Mouse (Mus musculus) ES-E14 (cell line): ENCODE measurements around the gene Stub1. TPM values are rescaled to one million over a fixed set of nuclear protein-coding genes. Genes with fewer than 3 reads are reported as not detected.

ENCODE experiments used
- DNase-seq: peaks from one replicate; pipeline ENCODE4 v3.0.0-alpha.2; 2013; ENCODE audit warnings: low read depth, low spot score
- H3K27ac ChIP-seq: 2 replicates; pipeline ENCODE4 v1.5.1; 2012; ENCODE audit warnings: low read depth, mild to moderate bottlenecking, low read length, moderate library complexity, mixed read lengths; ENCODE audit not compliant: poor library complexity, insufficient read depth, severe bottlenecking
- H3K36me3 ChIP-seq: 2 replicates; pipeline ENCODE4 v1.6.1; 2012; ENCODE audit warnings: mild to moderate bottlenecking, low read length, moderate library complexity, mixed read lengths; ENCODE audit not compliant: control insufficient read depth, poor library complexity, insufficient read depth, severe bottlenecking
- H3K4me1 ChIP-seq, 2 experiments: fragments of 150-350 bp in 1 of 2; sonication (generic) in 1 of 2; 2 replicates each; pipeline ENCODE4 v1.6.1; 2012; ENCODE audit warnings: low read length in 2 of 2, mild to moderate bottlenecking in 1 of 2, mixed read lengths in 1 of 2; ENCODE audit not compliant: control insufficient read depth in 2 of 2, insufficient read depth in 2 of 2, poor library complexity in 1 of 2
- H3K4me3 ChIP-seq, 2 experiments: fragments of 150-350 bp in 1 of 2; sonication (generic) in 1 of 2; 2 replicates each; pipeline ENCODE4 v1.5.1; 2012; ENCODE audit warnings: low read length in 2 of 2, low read depth in 1 of 2, mild to moderate bottlenecking in 1 of 2, mixed read lengths in 1 of 2; ENCODE audit not compliant: insufficient read depth in 1 of 2, poor library complexity in 1 of 2, severe bottlenecking in 1 of 2
- H3K9ac ChIP-seq: 2 replicates; pipeline ENCODE4 v1.6.1; 2012; ENCODE audit warnings: low read depth, mild to moderate bottlenecking, low read length, mixed read lengths; ENCODE audit not compliant: poor library complexity, insufficient read depth, severe bottlenecking
- H3K9me3 ChIP-seq: fragments of 150-350 bp; sonication (generic); 2 replicates; pipeline ENCODE4 v1.6.1; 2012; ENCODE audit warnings: low read depth, mild to moderate bottlenecking, low read length; ENCODE audit not compliant: control insufficient read depth, insufficient read depth
- CHD2 ChIP-seq: IDR thresholded peaks from 2 replicates; pipeline ENCODE4 v1.6.1; 2014; ENCODE audit warnings: mild to moderate bottlenecking, low read depth, low read length, inconsistent platforms
- HCFC1 ChIP-seq: IDR thresholded peaks from 2 replicates; pipeline ENCODE4 v1.6.1; 2012; ENCODE audit warnings: low read length, inconsistent platforms, borderline replicate concordance; ENCODE audit not compliant: insufficient read depth
- MAFK ChIP-seq: IDR thresholded peaks from 2 replicates; pipeline ENCODE4 v1.6.1; 2014; ENCODE audit warnings: mild to moderate bottlenecking, low read depth, low read length, inconsistent platforms; ENCODE audit not compliant: insufficient read depth
- ZC3H11A ChIP-seq: IDR thresholded peaks from 2 replicates; pipeline ENCODE4 v1.6.1; 2012; ENCODE audit warnings: low read depth, mild to moderate bottlenecking, inconsistent platforms, low read length, borderline replicate concordance
- ZNF384 ChIP-seq: IDR thresholded peaks from 2 replicates; pipeline ENCODE4 v1.6.1; 2012; ENCODE audit warnings: low read depth, low read length, inconsistent platforms
- in situ Hi-C, 2 experiments: fragments of 600-800 bp; cut with MboI; formaldehyde crosslinking; loops; one replicate each; pipeline ENCODE4 v1.15.1; 2025; ENCODE audit warnings: low sequenced_read_pairs in 2 of 2, inconsistent platforms in 1 of 2; ENCODE audit not compliant: unreplicated experiment in 2 of 2
- total RNA-seq: library from RNA; depleted of rRNA; stranded (reverse); fragments of 300-350 nt; gene quantifications from 2 replicates; pipeline ENCODE4 v1.2.3, GENCODE M21; 2012

Gene Stub1
- total RNA-seq, 1 experiment: 161 TPM

DNA sequence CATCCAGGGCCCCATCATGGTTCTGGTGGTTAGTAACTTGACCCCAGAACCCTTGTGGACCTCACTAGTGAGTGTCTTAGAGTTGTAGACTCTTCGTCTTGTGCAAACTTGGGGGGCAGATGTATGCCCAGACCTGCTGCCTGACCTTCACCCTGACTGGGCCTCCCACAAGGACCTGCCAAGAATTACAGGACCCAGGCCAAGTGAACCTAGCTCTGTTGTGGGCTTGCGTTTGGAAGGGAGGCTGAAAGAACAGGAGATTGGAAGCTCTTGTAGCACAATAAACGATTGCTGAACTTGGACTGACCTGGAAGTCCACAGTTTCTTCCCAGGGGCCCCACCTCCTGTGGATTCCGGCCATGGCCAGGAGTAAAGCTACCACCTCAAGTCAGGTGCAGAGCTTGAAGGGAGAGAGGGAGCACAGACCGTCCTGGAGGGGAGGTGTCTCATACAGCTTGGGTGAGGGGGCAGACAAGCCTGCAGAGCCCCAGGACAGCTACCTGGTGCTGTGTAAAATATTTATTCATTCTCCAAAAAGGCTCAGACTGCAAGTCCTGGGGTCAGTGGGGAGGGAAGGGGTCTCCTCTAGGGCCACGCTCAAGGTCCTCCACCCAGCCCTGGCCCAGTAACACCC is 874 bp upstream of the Stub1 start:
- no peak overlapping the region for H3K27ac ChIP-seq
- H3K36me3 ChIP-seq: peaks cover 46% of the 10 kb centered on the region
- peak overlapping the region; percentile 91 for H3K9ac ChIP-seq
- H3K4me1 ChIP-seq: peaks cover 2 to 26% of the 10 kb centered on the region in 2 experiments; a peak in 1 of 4 replicates
- in situ Hi-C loops: no loop called here
- DNase-seq: no peak
- H3K4me3 ChIP-seq: peak overlapping the region; percentile 83 to 97
- no peaks in the 10 kb centered on the region for H3K9me3 ChIP-seq
- no peak for TF ChIP-seq ZC3H11A
- no peak for TF ChIP-seq HCFC1
- no peak for TF ChIP-seq ZNF384
- TF ChIP-seq CHD2: no peak
- TF ChIP-seq MAFK: no peak

DNA sequence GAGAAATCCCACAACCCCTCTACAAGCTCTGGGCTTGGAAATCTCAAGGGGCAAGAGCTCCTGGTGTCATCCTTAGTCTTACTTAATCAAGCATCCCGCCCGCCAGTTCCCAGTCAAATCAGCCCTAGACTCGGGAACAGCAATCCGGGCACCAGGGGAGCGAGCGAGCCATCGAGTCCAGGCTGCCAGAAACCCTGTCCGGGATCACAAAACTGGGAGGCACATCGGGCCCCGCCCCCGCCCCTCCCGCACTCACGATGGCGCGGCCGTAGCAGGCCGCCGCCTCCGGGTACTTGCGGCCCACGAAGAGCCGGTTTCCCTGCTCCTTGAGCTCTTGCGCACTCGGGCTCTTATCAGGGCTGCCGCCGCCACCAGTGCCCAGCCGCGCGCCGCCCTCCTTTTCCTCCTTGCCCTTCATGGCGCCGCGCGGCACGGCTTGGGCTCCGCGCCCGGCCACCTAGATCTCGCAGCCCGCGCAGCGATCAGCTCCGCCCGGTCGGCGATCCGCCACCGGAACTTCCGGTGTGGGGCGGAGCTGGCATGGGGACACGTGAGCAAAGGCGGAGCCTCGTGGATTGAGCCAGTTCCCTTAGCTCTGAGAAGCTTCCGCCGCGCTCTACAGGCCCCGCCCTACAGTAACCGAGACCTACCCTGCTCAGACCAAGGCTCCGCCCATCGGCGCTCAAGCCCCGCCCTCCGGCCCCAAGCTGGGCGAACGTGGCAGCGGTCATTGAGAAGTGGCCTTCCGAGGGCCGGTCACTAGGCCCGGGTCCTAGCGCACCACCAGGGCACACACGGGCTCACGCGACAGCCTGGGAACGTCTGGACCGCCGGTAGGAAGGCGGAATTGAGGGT is 541 bp downstream of the Stub1 start:
- Histone ChIP-seq H3K36me3 (peaks cover 43% of the 10 kb centered on the region), H3K9me3 (no peaks in the 10 kb centered on the region), H3K4me3 (peak overlapping the region; percentile 96 to 97), H3K9ac (peak overlapping the region; percentile 97), H3K4me1 (peaks cover 2 to 32% of the 10 kb centered on the region in 2 experiments; a peak in 1 of 4 replicates), H3K27ac (peak overlapping the region; percentile 86)
- DNase-seq: peak; percentile 97
- in situ Hi-C loops: no loop called here
- TF ChIP-seq ZC3H11A: no peak
- no peak for TF ChIP-seq ZNF384
- TF ChIP-seq HCFC1: peak; percentile 71
- no peak for TF ChIP-seq MAFK

DNA sequence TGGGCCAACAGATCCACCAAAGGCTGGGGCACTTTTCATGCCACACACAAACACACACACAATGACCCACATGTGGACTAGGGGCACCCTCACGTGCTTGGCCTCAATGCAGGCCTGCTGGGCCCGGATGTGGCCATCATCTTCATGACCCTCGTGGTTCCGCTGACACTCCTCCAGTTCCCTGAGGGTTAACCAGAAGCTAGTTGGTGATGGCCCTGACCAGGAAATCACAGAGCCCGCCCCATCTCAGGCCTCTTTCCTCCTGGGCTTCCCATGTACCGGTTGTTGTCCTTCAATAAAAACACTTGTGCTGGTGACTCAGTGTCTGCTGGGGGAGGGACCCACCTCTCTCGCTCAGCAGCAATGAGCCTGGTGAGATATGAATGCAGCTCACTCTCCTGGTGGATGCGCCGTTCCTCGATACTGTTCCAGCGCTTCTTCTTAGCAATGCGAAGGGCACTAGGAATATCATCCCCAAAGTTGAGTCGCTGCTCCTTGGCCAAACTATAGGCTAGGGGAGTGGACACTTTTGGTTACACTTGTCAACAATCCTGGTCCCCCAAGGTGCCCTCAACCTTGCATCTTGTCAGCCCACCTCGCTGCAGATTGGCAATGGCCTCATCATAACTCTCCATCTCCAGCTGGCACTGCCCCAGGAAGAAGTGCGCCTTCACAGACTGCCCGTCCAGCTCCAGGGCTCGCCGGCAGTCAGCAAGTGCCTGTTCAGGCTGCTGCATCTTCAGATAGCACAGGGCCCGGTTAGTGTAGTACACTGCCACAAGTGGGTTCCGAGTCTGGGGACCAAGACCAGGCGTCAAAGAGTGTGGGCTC is 1.5 kb downstream of the Stub1 start:
- H3K4me1 ChIP-seq: peaks cover 2 to 36% of the 10 kb centered on the region in 2 experiments; a peak in 1 of 4 replicates
- TF ChIP-seq ZC3H11A (no peak), CHD2 (no peak), MAFK (no peak)
- in situ Hi-C loops: no loop called here

DNA sequence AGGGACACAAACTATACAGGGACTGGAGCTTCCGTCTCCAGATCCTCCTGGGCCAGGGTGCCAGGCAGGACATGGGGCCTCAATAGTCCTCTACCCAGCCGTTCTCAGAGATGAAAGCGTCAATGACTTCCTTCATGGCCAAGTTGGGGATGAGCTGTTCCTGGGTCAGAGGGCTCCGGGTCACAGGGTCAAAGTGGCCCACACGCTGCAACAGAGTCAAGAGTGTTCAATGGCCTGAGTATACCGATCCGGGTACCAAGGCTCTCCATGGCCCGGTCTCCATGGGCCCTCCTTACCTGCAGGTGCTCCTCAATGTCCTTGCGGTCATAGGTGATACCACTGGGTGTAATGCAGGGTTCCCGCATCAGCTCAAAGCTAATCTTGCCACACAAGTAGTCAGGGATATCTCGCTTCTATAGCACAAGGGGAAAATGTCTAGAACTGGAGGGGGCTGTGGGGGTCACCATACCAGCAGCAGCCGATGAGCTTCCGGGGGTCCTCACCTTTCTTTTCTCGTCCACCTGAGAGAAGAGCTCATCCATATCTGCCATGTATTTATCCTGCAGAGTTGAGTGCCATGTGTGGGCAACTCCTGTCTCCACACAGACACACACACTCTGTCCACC is 2.3 kb downstream of the Stub1 start:
- no peak for DNase-seq
- Histone ChIP-seq H3K4me1 (peaks cover 2 to 31% of the 10 kb centered on the region in 2 experiments; a peak in 1 of 4 replicates), H3K9me3 (no peaks in the 10 kb centered on the region), H3K36me3 (peaks cover 55% of the 10 kb centered on the region), H3K4me3 (no peak overlapping the region), H3K27ac (no peak overlapping the region), H3K9ac (no peak overlapping the region)
- in situ Hi-C loops: no loop called here
- no peak for TF ChIP-seq MAFK

More for the DNA sequence above, 1.5 kb downstream of the Stub1 start:
- no peak overlapping the region for H3K27ac ChIP-seq
- peak overlapping the region; percentile 97 for H3K9ac ChIP-seq
- H3K4me3 ChIP-seq: peak overlapping the region; percentile 96 to 97
- no peak for DNase-seq
- no peaks in the 10 kb centered on the region for H3K9me3 ChIP-seq
- H3K36me3 ChIP-seq: peaks cover 51% of the 10 kb centered on the region
